Mouse (Mus musculus): ENCODE measurements around the gene Mettl22.

The Mettl22 gene

GRCm38 (mm10) chr16:8489340-8489739, 18.8 kb downstream of the Mettl22 start:
- TF ChIP-seq GATA4 (IDR thresholded peaks at IDR 0.05; ENCODE audit: insufficient replicate concordance, low read length): no peak

GRCm38 (mm10) chr16:8491743-8492490, 21.3 kb downstream of the Mettl22 start:
- TF ChIP-seq GATA4 (IDR thresholded peaks at IDR 0.05; ENCODE audit: insufficient replicate concordance, low read length): no peak

GRCm38 (mm10) chr16:8494268-8494667, 23.7 kb downstream of the Mettl22 start:
- no peak for TF ChIP-seq GATA4 (IDR thresholded peaks at IDR 0.05; ENCODE audit: insufficient replicate concordance, low read length)

GRCm38 (mm10) chr16:8496967-8497366, 26.4 kb downstream of the Mettl22 start:
- no peak for TF ChIP-seq GATA4 (IDR thresholded peaks at IDR 0.05; ENCODE audit: insufficient replicate concordance, low read length)

GRCm38 (mm10) chr16:8504271-8504670, 33.7 kb downstream of the Mettl22 start:
- no peak for TF ChIP-seq GATA4 (IDR thresholded peaks at IDR 0.05; ENCODE audit: insufficient replicate concordance, low read length)

- no peak for TF ChIP-seq GATA4 (IDR thresholded peaks at IDR 0.05; ENCODE audit: insufficient replicate concordance, low read length)
Observed at GRCm38 (mm10) chr16:8509894-8510293, 39.3 kb downstream of the Mettl22 start.

- no peak for TF ChIP-seq GATA4 (IDR thresholded peaks at IDR 0.05; ENCODE audit: insufficient replicate concordance, low read length)
Observed at GRCm38 (mm10) chr16:8512830-8513229, 42.2 kb downstream of the Mettl22 start.

GRCm38 (mm10) chr16:8513236-8513906, 42.8 kb downstream of the Mettl22 start, which contains the start of gene Abat:
Gene Abat, plus strand, starts transcription at chr16:8513429.
- peak; percentile 6; the same call in 1 of the 2 replicates for TF ChIP-seq GATA4 (IDR thresholded peaks at IDR 0.05; ENCODE audit: insufficient replicate concordance, low read length)

- TF ChIP-seq GATA4 (IDR thresholded peaks at IDR 0.05; ENCODE audit: insufficient replicate concordance, low read length): no peak
Observed at GRCm38 (mm10) chr16:8514180-8514579, 43.6 kb downstream of the Mettl22 start.

- no peak for TF ChIP-seq GATA4 (IDR thresholded peaks at IDR 0.05; ENCODE audit: insufficient replicate concordance, low read length)
Observed at GRCm38 (mm10) chr16:8520525-8520924, 49.9 kb downstream of the Mettl22 start.

- no peak for TF ChIP-seq GATA4 (IDR thresholded peaks at IDR 0.05; ENCODE audit: insufficient replicate concordance, low read length)
Observed at GRCm38 (mm10) chr16:8521322-8521721, 50.7 kb downstream of the Mettl22 start.

GRCm38 (mm10) chr16:8523480-8524144, 53.0 kb downstream of the Mettl22 start:
- no peak for TF ChIP-seq GATA4 (IDR thresholded peaks at IDR 0.05; ENCODE audit: insufficient replicate concordance, low read length)

- no peak for TF ChIP-seq GATA4 (IDR thresholded peaks at IDR 0.05; ENCODE audit: insufficient replicate concordance, low read length)
Observed at GRCm38 (mm10) chr16:8524163-8524847, 53.7 kb downstream of the Mettl22 start.

GRCm38 (mm10) chr16:8525293-8525692, 54.7 kb downstream of the Mettl22 start:
- TF ChIP-seq GATA4 (IDR thresholded peaks at IDR 0.05; ENCODE audit: insufficient replicate concordance, low read length): no peak

GRCm38 (mm10) chr16:8525877-8526276, 55.3 kb downstream of the Mettl22 start:
- TF ChIP-seq GATA4 (IDR thresholded peaks at IDR 0.05; ENCODE audit: insufficient replicate concordance, low read length): no peak
